Mouse (Mus musculus): ENCODE measurements at regions not wholly inside any gene's neighbourhood (a gene's known extent, or its start where the extent isn't known, plus 50 kb on each side); places are given as distances from the start of the nearest gene placed in this dataset.

GRCm38 (mm10) chr3:33957676-33958075 is 62.1 kb upstream of the Fxr1 start:
- TF ChIP-seq CTCF (IDR thresholded peaks at IDR 0.05; ENCODE audit: control insufficient read depth, insufficient read depth, insufficient replicate concordance, low read depth, low read length) (no peak), POLR2A (IDR thresholded peaks at IDR 0.05; ENCODE audit: control insufficient read depth, low read depth, low read length) (no peak)

Data from testis, adult 2 months (tissue).